Mouse (Mus musculus) limb, embryonic 11.5 days (tissue): ENCODE measurements around the gene Rnf31. TPM values are rescaled to one million over a fixed set of nuclear protein-coding genes. Genes with fewer than 3 reads are reported as not detected.

ENCODE experiments used
- ATAC-seq: fragments of 200-750 bp; cut with Nextera tagmentation; 2 replicates; pipeline ENCODE4 v1.8.0; 2017; ENCODE audit warnings: low read depth; ENCODE audit not compliant: insufficient number of reproducible peaks, low FRiP score, low TSS enrichment
- DNase-seq: peaks from one replicate; pipeline ENCODE4 v3.0.0-alpha.2; 2015; ENCODE audit warnings: low spot score
- H3K27ac ChIP-seq: fragments of 300-500 bp; sonication (generic); replicated peaks from 2 replicates; pipeline ENCODE4 v1.5.1; 2014; ENCODE audit warnings: low read depth, mild to moderate bottlenecking, low read length
- H3K27me3 ChIP-seq: fragments of 300-500 bp; sonication (generic); 2 replicates; pipeline ENCODE4 v1.6.1; 2014; ENCODE audit warnings: mild to moderate bottlenecking, low read length, mixed read lengths; ENCODE audit not compliant: control insufficient read depth, insufficient read depth
- H3K36me3 ChIP-seq: fragments of 300-500 bp; sonication (generic); 2 replicates; pipeline ENCODE4 v1.6.1; 2014; ENCODE audit warnings: mild to moderate bottlenecking, low read length, moderate library complexity, mixed read lengths; ENCODE audit not compliant: control insufficient read depth, insufficient read depth
- H3K4me1 ChIP-seq: fragments of 300-500 bp; sonication (generic); 2 replicates; pipeline ENCODE4 v1.6.1; 2014; ENCODE audit warnings: low read length, mixed read lengths; ENCODE audit not compliant: control insufficient read depth, insufficient read depth
- H3K4me2 ChIP-seq: fragments of 300-500 bp; sonication (generic); 2 replicates; pipeline ENCODE4 v1.6.1; 2014; ENCODE audit warnings: low read depth, mild to moderate bottlenecking, moderate library complexity; ENCODE audit not compliant: severe bottlenecking
- H3K4me3 ChIP-seq: fragments of 300-500 bp; sonication (generic); 2 replicates; pipeline ENCODE4 v1.5.1; 2014; ENCODE audit warnings: low read depth, low read length
- H3K9ac ChIP-seq: fragments of 300-500 bp; sonication (generic); 2 replicates; pipeline ENCODE4 v1.6.1; 2014; ENCODE audit warnings: mild to moderate bottlenecking, low read length
- H3K9me3 ChIP-seq: fragments of 300-500 bp; sonication (generic); 2 replicates; pipeline ENCODE4 v1.6.1; 2016; ENCODE audit warnings: low read length; ENCODE audit not compliant: control insufficient read depth
- WGBS: fragments of 180-500 bp; shearing (Covaris S2); extraction: QIAGEN DNeasy Blood & Tissue Kit; methylation state at CpG from one replicate; pipeline ENCODE4 v1.1.7; 2014; 5-methylcytosine and 5-hydroxymethylcytosine counted together
- polyA plus RNA-seq: library from polyadenylated mRNA; unstranded; fragments of >200 nt; fragmentation: Nextera tagmentation; extraction: Ambion mirVana; gene quantifications from 2 replicates; pipeline ENCODE4 v1.2.1, GENCODE M21; 2014

Gene Rnf31
- polyA plus RNA-seq, 1 experiment from 2014 or later: 13.9 TPM

DNA sequence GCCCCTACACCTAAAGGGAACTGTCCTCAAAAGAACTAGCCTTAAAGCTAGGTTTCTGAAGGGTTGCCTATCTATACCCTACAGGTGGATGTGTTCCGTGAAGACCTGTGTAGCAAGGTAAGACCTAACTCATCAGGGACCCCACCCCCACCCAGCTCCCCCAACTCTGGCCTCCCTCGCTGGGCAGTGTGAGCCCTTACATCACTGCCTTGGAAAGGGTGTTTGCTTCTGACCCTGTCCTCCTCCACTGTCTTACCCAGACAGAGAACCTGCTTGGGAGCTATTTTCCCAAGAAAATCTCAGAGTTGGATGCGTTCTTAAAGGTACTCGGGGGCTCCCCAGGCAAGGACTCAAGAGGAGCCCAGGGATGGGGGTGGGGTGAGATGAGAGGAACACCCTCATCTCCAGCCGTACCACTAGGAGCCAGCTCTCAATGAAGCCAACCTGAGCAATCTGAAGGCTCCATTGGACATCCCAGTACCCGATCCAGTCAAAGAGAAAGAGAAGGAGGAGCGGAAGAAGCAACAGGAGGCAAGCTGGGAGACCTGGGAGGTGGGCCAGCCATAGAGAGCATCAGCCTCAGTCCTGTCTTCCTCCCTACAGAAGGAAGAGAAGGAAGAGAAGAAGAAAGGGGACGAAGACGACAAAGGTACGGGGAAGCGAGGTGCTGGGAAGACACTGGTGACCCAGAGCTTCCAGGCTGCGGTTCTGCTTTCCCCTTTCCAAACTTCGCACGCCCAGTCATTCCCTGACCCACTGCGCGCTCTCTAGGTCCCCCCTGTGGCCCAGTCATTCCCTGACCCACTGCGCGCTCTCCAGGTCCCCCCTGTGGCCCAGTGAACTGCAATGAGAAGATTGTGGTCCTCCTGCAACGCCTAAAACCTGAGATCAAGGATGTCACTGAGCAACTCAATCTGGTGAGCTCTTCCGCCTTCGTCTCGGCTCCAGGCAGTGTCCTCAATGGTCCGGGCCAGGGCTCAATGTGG, 11.7 kb upstream of the Rnf31 start:
- no peak overlapping the region for H3K9ac ChIP-seq
- H3K4me3 ChIP-seq: no peak overlapping the region
- peaks cover 3% of the 10 kb centered on the region; the same call in 1 of the 2 replicates for H3K36me3 ChIP-seq
- no peaks in the 10 kb centered on the region for H3K9me3 ChIP-seq
- WGBS: 86% methylated on average over 23 of the region's 23 CpGs
- no peak overlapping the region for H3K4me2 ChIP-seq
- no peaks in the 10 kb centered on the region for H3K27me3 ChIP-seq
- H3K27ac ChIP-seq: no peak overlapping the region
- H3K4me1 ChIP-seq: peaks cover 9% of the 10 kb centered on the region; the same call in 1 of the 2 replicates
- DNase-seq: no peak
- no peak for ATAC-seq

DNA sequence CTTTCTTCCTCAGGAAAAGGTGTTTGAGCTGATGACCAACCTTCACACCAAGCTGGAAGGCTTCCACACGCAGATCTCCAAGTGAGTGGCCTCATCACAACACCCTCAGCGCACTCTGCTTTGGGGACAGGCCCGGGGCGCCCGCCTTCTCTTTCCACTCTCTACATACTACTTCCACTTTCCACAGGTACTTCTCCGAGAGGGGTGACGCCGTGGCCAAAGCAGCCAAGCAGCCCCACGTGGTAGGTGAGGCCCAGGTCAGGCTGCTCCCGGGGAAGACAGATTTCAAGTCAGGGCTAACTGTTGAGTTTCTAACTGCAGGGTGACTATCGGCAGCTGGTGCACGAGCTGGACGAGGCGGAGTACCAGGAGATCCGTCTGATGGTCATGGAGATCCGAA, 10.8 kb upstream of the Rnf31 start:
- DNase-seq: no peak
- no peaks in the 10 kb centered on the region for H3K9me3 ChIP-seq

GRCm38 (mm10) chr14:55581981-55582681, 9.4 kb upstream of the Rnf31 start:
- peaks cover 3% of the 10 kb centered on the region; the same call in 1 of the 2 replicates for H3K36me3 ChIP-seq
- H3K9me3 ChIP-seq: no peaks in the 10 kb centered on the region
- no peak for ATAC-seq
- no peak overlapping the region for H3K4me2 ChIP-seq
- peaks cover 9% of the 10 kb centered on the region; the same call in 1 of the 2 replicates for H3K4me1 ChIP-seq
- WGBS: 78% methylated on average over 9 of the region's 9 CpGs
- no peak overlapping the region for H3K27ac ChIP-seq
- no peak overlapping the region for H3K9ac ChIP-seq
- no peak overlapping the region for H3K4me3 ChIP-seq
- no peaks in the 10 kb centered on the region for H3K27me3 ChIP-seq
- no peak for DNase-seq

More for the DNA sequence above, 10.8 kb upstream of the Rnf31 start:
- peaks cover 9% of the 10 kb centered on the region; the same call in 1 of the 2 replicates for H3K4me1 ChIP-seq
- H3K4me2 ChIP-seq: no peak overlapping the region
- H3K4me3 ChIP-seq: no peak overlapping the region
- 90% methylated on average over 16 of the region's 16 CpGs for WGBS
- ATAC-seq: no peak
- no peak overlapping the region for H3K27ac ChIP-seq
- H3K9ac ChIP-seq: no peak overlapping the region; the same call in 1 of the 2 replicates
- H3K36me3 ChIP-seq: peaks cover 3% of the 10 kb centered on the region; the same call in 1 of the 2 replicates
- H3K27me3 ChIP-seq: no peaks in the 10 kb centered on the region

- Histone ChIP-seq H3K4me2 (peak overlapping the region; percentile 87), H3K9me3 (no peaks in the 10 kb centered on the region), H3K27me3 (no peaks in the 10 kb centered on the region), H3K4me3 (peak overlapping the region; percentile 46), H3K27ac (no peak overlapping the region), H3K36me3 (peaks cover 3% of the 10 kb centered on the region; the same call in 1 of the 2 replicates), H3K9ac (no peak overlapping the region; the same call in 1 of the 2 replicates), H3K4me1 (no peaks in the 10 kb centered on the region)
- DNase-seq (no peak), ATAC-seq (no peak)
- WGBS: 43% methylated on average over 5 of the region's 5 CpGs
Measured at GRCm38 (mm10) chr14:55584303-55584701, 7.2 kb upstream of the Rnf31 start.

DNA sequence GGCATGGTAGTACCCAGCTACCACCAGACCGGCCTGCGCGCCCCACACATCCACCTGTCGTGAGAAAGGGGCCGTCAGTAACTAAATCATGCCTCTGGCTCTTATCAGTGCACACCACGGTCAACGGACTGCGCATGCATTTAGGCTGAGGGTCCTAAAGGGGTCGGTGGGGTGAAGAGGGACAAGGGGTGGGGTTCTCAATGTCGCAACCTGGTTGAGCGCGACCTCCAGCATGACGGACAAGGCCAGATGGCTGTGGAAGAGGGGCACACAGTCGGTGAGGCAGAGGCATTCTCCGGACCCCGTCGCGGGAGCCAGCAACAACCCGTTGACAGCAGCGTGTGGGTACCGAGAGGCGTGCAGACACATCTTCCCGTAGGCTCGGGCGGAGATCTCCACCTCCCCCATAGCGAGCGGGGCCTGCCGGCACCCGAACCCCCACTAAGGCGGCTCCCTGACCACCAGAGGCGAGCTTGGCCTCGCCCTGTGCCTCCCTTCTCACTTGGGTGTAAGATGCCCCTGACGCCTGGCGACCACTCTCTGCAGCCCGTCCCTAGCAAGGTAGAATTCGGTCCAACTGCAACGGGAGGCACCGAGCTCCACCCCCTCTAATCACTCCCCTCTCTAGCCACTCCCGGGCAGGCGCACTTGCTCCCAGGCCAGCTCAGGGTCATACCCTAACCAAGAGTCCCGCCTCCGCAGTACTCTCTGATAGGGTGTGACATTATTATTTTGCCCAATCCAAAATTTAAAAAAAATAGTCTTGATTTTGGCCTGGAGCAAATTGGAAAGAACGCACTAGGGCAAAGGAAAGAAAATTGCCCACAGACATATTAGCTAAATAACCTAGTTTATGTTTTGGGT, 6.6 kb upstream of the Rnf31 start, which contains the start of gene Emc9:
Gene Emc9, minus strand, starts transcription at position 601 of the 864 bp plus-strand sequence.
- WGBS: under 1% methylated on average over 43 of the region's 43 CpGs
- H3K4me3 ChIP-seq: peak within 1 kb of the TSS; percentile 46
- ATAC-seq (peak; percentile 61; the same call in 1 of the 2 replicates), DNase-seq (peak; percentile 63)
- H3K36me3 ChIP-seq: peaks cover 3% of the 10 kb centered on the region; the same call in 1 of the 2 replicates
- no peak within 1 kb of the TSS for H3K27ac ChIP-seq
- no peaks in the 10 kb centered on the region for H3K9me3 ChIP-seq
- H3K9ac ChIP-seq: peak within 1 kb of the TSS; percentile 49
- H3K27me3 ChIP-seq: no peaks in the 10 kb centered on the region
- H3K4me2 ChIP-seq: peak within 1 kb of the TSS; percentile 87
- no peaks in the 10 kb centered on the region for H3K4me1 ChIP-seq

DNA sequence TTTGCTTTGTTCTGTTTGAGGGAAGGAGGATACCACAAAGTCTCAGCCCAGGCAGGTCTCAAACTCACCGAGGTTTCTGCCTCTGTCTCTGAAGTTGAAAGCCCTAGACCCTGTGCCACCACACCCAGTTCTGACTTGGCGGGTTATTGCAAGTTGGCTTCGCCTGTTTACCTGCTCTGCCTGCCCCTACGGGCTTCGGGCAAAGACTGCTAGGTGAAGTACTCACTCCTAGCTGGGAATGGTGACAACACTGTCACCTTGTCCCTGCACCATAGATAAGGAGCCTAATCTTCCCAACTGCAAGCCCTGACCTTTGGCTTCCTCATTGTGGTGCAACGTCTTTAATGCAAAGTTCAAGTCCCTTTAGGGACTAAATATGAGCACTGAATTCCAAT, 5.9 kb upstream of the Rnf31 start:
- ATAC-seq: no peak
- H3K4me2 ChIP-seq: no peak overlapping the region; the same call in 1 of the 2 replicates
- H3K27ac ChIP-seq: no peak overlapping the region
- no peak overlapping the region for H3K4me3 ChIP-seq
- H3K36me3 ChIP-seq: peaks cover 3% of the 10 kb centered on the region; the same call in 1 of the 2 replicates
- no peaks in the 10 kb centered on the region for H3K4me1 ChIP-seq
- H3K9ac ChIP-seq: no peak overlapping the region
- WGBS: 49% methylated on average over 6 of the region's 6 CpGs
- no peak for DNase-seq
- H3K9me3 ChIP-seq: no peaks in the 10 kb centered on the region
- no peaks in the 10 kb centered on the region for H3K27me3 ChIP-seq

DNA sequence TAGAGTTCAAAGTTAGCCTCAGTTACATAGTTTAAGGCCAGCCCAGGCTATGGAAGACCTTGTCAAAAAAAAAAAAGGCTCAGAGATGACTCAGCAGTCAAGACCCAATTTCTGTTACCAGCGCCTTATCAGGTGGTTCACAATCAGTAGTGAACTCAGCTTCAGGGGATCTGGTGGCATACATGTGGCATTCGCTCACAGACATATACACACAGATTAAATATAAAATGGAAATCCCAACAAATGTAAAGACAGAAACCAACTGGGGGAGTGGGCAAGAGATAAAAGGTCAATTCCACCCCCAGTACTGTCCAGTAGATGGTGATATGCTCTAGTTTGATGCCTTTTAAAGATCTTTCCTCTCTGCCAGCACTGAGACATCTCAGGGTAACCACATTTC, 5.4 kb upstream of the Rnf31 start:
- no peaks in the 10 kb centered on the region for H3K4me1 ChIP-seq
- H3K36me3 ChIP-seq: peaks cover 3% of the 10 kb centered on the region; the same call in 1 of the 2 replicates
- no peak overlapping the region for H3K27ac ChIP-seq
- 90% methylated on average over 2 of the region's 2 CpGs for WGBS
- no peak overlapping the region for H3K9ac ChIP-seq
- ATAC-seq (no peak), DNase-seq (no peak)
- H3K9me3 ChIP-seq: no peaks in the 10 kb centered on the region
- H3K27me3 ChIP-seq: no peaks in the 10 kb centered on the region
- no peak overlapping the region for H3K4me2 ChIP-seq
- H3K4me3 ChIP-seq: no peak overlapping the region
